Mouse (Mus musculus): Measurements from ENCODE around the gene Gjb1. TPM values are rescaled to one million over a fixed set of nuclear protein-coding genes. Genes with fewer than 3 reads are reported as not detected.

Gene Gjb1
- polyA plus RNA-seq, 1 experiment from 2014 or later: 49.0 TPM

DNA sequence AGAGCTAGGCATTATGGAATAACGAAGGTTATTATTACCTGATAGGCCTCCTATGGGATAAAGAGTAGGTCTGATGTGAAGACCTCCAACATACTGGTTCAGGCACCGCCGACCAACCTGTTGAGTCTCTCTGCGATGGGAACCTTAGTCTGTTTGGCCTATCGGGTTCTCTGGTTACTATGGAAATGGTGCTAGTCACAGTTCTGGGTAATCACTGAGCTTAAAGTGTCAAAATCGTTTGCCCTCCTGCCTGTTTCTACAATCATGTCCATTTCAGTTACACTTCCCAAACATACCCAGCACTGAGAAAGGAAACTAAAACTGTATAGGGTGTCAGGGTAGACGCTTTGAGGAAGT lies 52.6 kb downstream of the Gjb1 start:
- no peak for TF ChIP-seq CTCF (IDR thresholded peaks at IDR 0.05; ENCODE audit: low read depth)
- TF ChIP-seq EP300 (optimal IDR thresholded peaks at IDR 0.05): no peak

DNA sequence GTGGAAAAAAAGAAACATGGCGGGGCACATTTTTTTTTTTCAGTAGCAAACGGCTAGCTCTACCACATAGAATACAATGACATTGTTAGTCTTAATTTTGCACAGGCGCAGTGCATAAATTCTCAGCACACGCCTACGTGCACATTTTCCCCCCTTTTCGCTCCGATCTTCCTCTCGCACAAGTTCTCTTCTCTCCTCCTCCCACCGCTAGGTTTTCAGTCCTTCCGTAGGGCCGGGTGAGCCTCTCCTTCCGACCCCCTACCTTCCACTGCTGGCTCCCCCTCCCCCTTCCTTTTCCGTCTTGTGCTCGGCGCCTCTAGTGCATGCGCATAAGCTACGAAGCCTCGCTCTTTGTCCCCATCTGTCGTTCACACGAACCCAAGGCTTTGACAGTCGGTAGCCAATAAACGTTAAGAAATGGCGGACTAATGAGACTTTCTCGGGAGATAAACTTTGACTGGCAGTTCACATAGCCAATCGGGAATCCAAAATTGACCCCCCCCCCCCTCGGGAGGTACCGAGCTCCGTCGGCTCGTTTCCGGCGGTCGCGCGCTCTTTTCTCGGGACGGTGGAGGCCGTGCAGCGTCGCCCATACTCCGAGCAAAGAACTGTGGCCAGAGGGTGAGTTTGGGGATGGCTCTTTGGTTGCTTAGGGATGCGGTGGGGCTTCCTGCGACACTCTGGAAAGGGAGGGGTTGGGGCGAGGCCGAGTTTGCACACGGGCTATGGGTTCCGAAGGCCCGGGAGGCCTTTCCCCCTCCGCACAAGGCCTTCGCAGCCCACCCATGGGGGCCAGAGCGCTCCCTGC lies 53.2 kb downstream of the Gjb1 start, which contains the start of gene Nono:
Nono (plus strand) TSS at position 177 of the 808 bp plus-strand sequence.
- no peaks in the 10 kb centered on the region for H3K4me1 ChIP-seq (replicated peaks; ENCODE audit: control insufficient read depth, insufficient read depth)
- H3K36me3 ChIP-seq (ENCODE audit: control insufficient read depth, insufficient read depth, low read length): no peaks in the 10 kb centered on the region
- 13% methylated on average over 43 of the region's 51 CpGs for WGBS
- DNase-seq (ENCODE audit: low spot score) (peak; percentile 90), ATAC-seq (ENCODE audit: low FRiP score, low TSS enrichment) (peak; percentile 95)
- H3K27ac ChIP-seq (replicated peaks): peak within 1 kb of the TSS; percentile 96
- no peaks in the 10 kb centered on the region for H3K27me3 ChIP-seq (ENCODE audit: control insufficient read depth, insufficient read depth, low read length)
- H3K9me3 ChIP-seq (ENCODE audit: control insufficient read depth, low read length): no peaks in the 10 kb centered on the region
- H3K9ac ChIP-seq (ENCODE audit: low read length): peak within 1 kb of the TSS; percentile 80
- H3K4me2 ChIP-seq (replicated peaks; ENCODE audit: low read depth): peak within 1 kb of the TSS; percentile 44
- TF ChIP-seq CTCF (IDR thresholded peaks at IDR 0.05; ENCODE audit: low read depth): peak; percentile 54
- peak; percentile 31 for TF ChIP-seq EP300 (optimal IDR thresholded peaks at IDR 0.05)
- peak within 1 kb of the TSS; percentile 60 for H3K4me3 ChIP-seq (ENCODE audit: low read depth, low read length)

More for the DNA sequence above, 52.6 kb downstream of the Gjb1 start:
- H3K27me3 ChIP-seq (ENCODE audit: control insufficient read depth, insufficient read depth, low read length): no peaks in the 10 kb centered on the region
- no peaks in the 10 kb centered on the region for H3K4me1 ChIP-seq (replicated peaks; ENCODE audit: control insufficient read depth, insufficient read depth)
- peak overlapping the region; percentile 48; the same call in 1 of the 2 replicates for H3K9ac ChIP-seq (ENCODE audit: low read length)
- H3K36me3 ChIP-seq (ENCODE audit: control insufficient read depth, insufficient read depth, low read length): no peaks in the 10 kb centered on the region
- no peak for DNase-seq (ENCODE audit: low spot score)
- no peaks in the 10 kb centered on the region for H3K9me3 ChIP-seq (ENCODE audit: control insufficient read depth, low read length)
- ATAC-seq (ENCODE audit: low FRiP score, low TSS enrichment): no peak
- peak overlapping the region; percentile 88 for H3K27ac ChIP-seq (replicated peaks)
- H3K4me3 ChIP-seq (ENCODE audit: low read depth, low read length): peak overlapping the region; percentile 60
- H3K4me2 ChIP-seq (replicated peaks; ENCODE audit: low read depth): peak overlapping the region; percentile 39
- 27% methylated on average over 7 of the region's 7 CpGs for WGBS

DNA sequence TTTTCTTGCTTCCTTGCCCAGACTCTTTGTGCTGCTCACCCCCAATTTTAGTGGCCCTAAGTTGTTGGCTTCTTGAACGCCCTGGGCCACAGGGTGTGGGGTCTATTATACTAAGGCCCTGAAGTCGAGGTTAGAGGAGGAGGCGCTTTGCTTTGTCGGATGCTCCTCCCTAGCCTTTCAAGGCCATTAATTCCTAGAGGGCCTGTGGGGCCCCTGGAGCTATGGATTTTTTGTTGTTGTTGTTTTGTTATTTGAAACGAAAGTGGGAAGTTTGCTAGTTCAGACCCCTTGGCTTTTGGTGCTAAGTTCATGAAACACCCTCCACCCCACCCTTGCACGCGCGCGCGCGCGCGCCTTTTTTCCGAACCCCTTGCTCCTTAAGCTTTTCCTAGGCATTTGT lies 53.8 kb downstream of the Gjb1 start:
- WGBS: 13% methylated on average over 14 of the region's 14 CpGs
- no peak for DNase-seq (ENCODE audit: low spot score)

More for the DNA sequence above, 53.8 kb downstream of the Gjb1 start:
- Histone ChIP-seq H3K27ac (replicated peaks) (peak overlapping the region; percentile 96), H3K36me3 (ENCODE audit: control insufficient read depth, insufficient read depth, low read length) (no peaks in the 10 kb centered on the region), H3K4me1 (replicated peaks; ENCODE audit: control insufficient read depth, insufficient read depth) (no peaks in the 10 kb centered on the region), H3K9ac (ENCODE audit: low read length) (peak overlapping the region; percentile 80), H3K4me3 (ENCODE audit: low read depth, low read length) (peak overlapping the region; percentile 60), H3K9me3 (ENCODE audit: control insufficient read depth, low read length) (no peaks in the 10 kb centered on the region), H3K27me3 (ENCODE audit: control insufficient read depth, insufficient read depth, low read length) (no peaks in the 10 kb centered on the region), H3K4me2 (replicated peaks; ENCODE audit: low read depth) (peak overlapping the region; percentile 44)
- TF ChIP-seq CTCF (IDR thresholded peaks at IDR 0.05; ENCODE audit: low read depth): no peak
- no peak for TF ChIP-seq EP300 (optimal IDR thresholded peaks at IDR 0.05)
- ATAC-seq (ENCODE audit: low FRiP score, low TSS enrichment): peak; percentile 55

Other genes with a start within 250 kb of the Gjb1 start
- 35.7 and 40.0 TPM in 2 replicates for gene Snx12, start 153.8 kb upstream of the Gjb1 start, polyA plus RNA-seq (2015; fragmentation: Nextera tagmentation; extraction: Ambion mirVana)
- 0.91 and 0.97 TPM in 2 replicates for gene Foxo4, start 121.8 kb upstream of the Gjb1 start, polyA plus RNA-seq (2015; fragmentation: Nextera tagmentation; extraction: Ambion mirVana)
- not detected in 2 replicates for gene Gm614, start 112.4 kb upstream of the Gjb1 start, polyA plus RNA-seq (2015; fragmentation: Nextera tagmentation; extraction: Ambion mirVana)
- 3.3 and 3.8 TPM in 2 replicates for gene Il2rg, start 108.1 kb upstream of the Gjb1 start, polyA plus RNA-seq (2015; fragmentation: Nextera tagmentation; extraction: Ambion mirVana)
- gene Gm20489, start 107.4 kb upstream of the Gjb1 start, polyA plus RNA-seq (2015; fragmentation: Nextera tagmentation; extraction: Ambion mirVana): not detected in 2 replicates
- gene Med12, start 102.3 kb upstream of the Gjb1 start, polyA plus RNA-seq (2015; fragmentation: Nextera tagmentation; extraction: Ambion mirVana): 10.1 and 11.7 TPM in 2 replicates
- gene Nlgn3, start 77.2 kb upstream of the Gjb1 start, polyA plus RNA-seq (2015; fragmentation: Nextera tagmentation; extraction: Ambion mirVana): 1.7 TPM in 2 replicates
- gene Zmym3, start 44.5 kb downstream of the Gjb1 start, polyA plus RNA-seq (2015; fragmentation: Nextera tagmentation; extraction: Ambion mirVana): 12.2 and 13.2 TPM in 2 replicates
- 107 and 119 TPM in 2 replicates for gene Nono, start 52.9 kb downstream of the Gjb1 start, polyA plus RNA-seq (2015; fragmentation: Nextera tagmentation; extraction: Ambion mirVana)
- 1.2 and 1.8 TPM in 2 replicates for gene Itgb1bp2, start 72.7 kb downstream of the Gjb1 start, polyA plus RNA-seq (2015; fragmentation: Nextera tagmentation; extraction: Ambion mirVana)
- gene Taf1, start 156.4 kb downstream of the Gjb1 start, polyA plus RNA-seq (2015; fragmentation: Nextera tagmentation; extraction: Ambion mirVana): 3.5 and 3.6 TPM in 2 replicates

Data from stomach, postnatal 0 days (tissue).